ENCODE assay signal across 8 mouse cellular contexts in the genomic region with DNA sequence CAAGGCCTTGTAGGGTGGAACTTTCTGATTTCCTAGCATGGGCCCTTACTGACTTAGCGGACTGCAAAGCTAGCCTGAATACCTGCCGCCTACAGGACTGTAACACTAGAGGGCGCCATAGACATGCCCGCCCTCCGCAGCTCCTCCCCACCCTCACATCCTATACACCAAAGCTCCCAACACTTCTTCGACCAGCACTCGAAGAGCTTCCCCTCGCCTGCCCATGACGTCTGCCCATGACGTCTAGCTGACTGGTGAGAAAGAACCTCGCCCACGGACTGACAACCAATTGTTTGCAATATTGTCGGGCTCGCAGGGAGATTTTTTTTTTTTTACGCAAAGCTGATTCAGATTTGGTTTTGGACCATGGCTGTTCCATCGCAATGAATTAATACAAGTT. TPM values are rescaled to one million over a fixed set of nuclear protein-coding genes. Genes with fewer than 3 reads are reported as not detected.
DNase-seq lines count a peak whose midpoint lies in the region; ATAC-seq and TF ChIP-seq lines count a peak whose summit lies in the region.

No protein-coding gene starts in this region.

- H3K27me3 ChIP-seq in heart, embryonic 16.5 days (ENCODE audit: control insufficient read depth, insufficient read depth, low read length): no peaks in the 10 kb centered on the region
- no peaks in the 10 kb centered on the region for H3K27me3 ChIP-seq in liver, embryonic 14.5 days (ENCODE audit: control insufficient read depth, insufficient read depth, low read length)
- H3K27me3 ChIP-seq in stomach, embryonic 16.5 days (ENCODE audit: control insufficient read depth, insufficient read depth, low read length): no peaks in the 10 kb centered on the region

- no peaks in the 10 kb centered on the region for H3K4me1 ChIP-seq in heart, embryonic 16.5 days (ENCODE audit: control insufficient read depth, insufficient read depth, low read length)
- H3K4me1 ChIP-seq in liver, embryonic 14.5 days (replicated peaks; ENCODE audit: control insufficient read depth in 2 of 2, insufficient read depth in 2 of 2, low read length in 1 of 2): peaks cover 6 to 13% of the 10 kb centered on the region in 2 experiments; a peak in 3 of 4 replicates
- no peaks in the 10 kb centered on the region for H3K4me1 ChIP-seq in stomach, embryonic 16.5 days (ENCODE audit: control insufficient read depth, insufficient read depth, low read length)

- TF ChIP-seq CTCF in liver, embryonic 14.5 days (IDR thresholded peaks at IDR 0.05; ENCODE audit: low read depth): peak; percentile 97

- peak overlapping the region; percentile 74 for H3K4me2 ChIP-seq in heart, embryonic 16.5 days (ENCODE audit: low read depth, low read length)
- H3K4me2 ChIP-seq in liver, embryonic 14.5 days (ENCODE audit: low read depth): peak overlapping the region; percentile 48
- H3K4me2 ChIP-seq in stomach, embryonic 16.5 days (ENCODE audit: low read depth, low read length): peak overlapping the region; percentile 64

- H3K36me3 ChIP-seq in heart, embryonic 16.5 days (ENCODE audit: control insufficient read depth, insufficient read depth): no peaks in the 10 kb centered on the region
- H3K36me3 ChIP-seq in liver, embryonic 14.5 days (replicated peaks; ENCODE audit: control insufficient read depth, insufficient read depth, low read depth): no peaks in the 10 kb centered on the region
- H3K36me3 ChIP-seq in stomach, embryonic 16.5 days (ENCODE audit: control insufficient read depth, insufficient read depth, low read length): no peaks in the 10 kb centered on the region

- TF ChIP-seq EP300 in liver, embryonic 14.5 days (IDR thresholded peaks at IDR 0.05; ENCODE audit: low read depth): no peak

- no peaks in the 10 kb centered on the region; the same call in 1 of the 2 replicates for H3K9me3 ChIP-seq in heart, embryonic 16.5 days (replicated peaks; ENCODE audit: control insufficient read depth, low read length)
- H3K9me3 ChIP-seq in liver, embryonic 14.5 days (ENCODE audit: control insufficient read depth, low read length): no peaks in the 10 kb centered on the region
- H3K9me3 ChIP-seq in stomach, embryonic 16.5 days (replicated peaks; ENCODE audit: control insufficient read depth, low read length): no peaks in the 10 kb centered on the region

- H3K9ac ChIP-seq in heart, embryonic 16.5 days (ENCODE audit: low read length): no peak overlapping the region
- no peak overlapping the region for H3K9ac ChIP-seq in liver, embryonic 14.5 days (replicated peaks)
- peak overlapping the region; percentile 39; the same call in 1 of the 2 replicates for H3K9ac ChIP-seq in stomach, embryonic 16.5 days (ENCODE audit: low read length)

- peak; percentile 94 for ATAC-seq in erythroblast, adult 5-6 weeks (replicated peaks; ENCODE audit: low FRiP score, poor library complexity, severe bottlenecking)
- ATAC-seq in heart, embryonic 16.5 days (replicated peaks; ENCODE audit: extremely low read depth, insufficient read depth, low FRiP score): peak; percentile 89
- ATAC-seq in liver, embryonic 14.5 days (ENCODE audit: insufficient read depth): peak; percentile 68
- peak; percentile 85 for ATAC-seq in stomach, embryonic 16.5 days (ENCODE audit: insufficient read depth, low FRiP score)

- peak; percentile 69 to 72 for DNase-seq in CD8-positive naive resting alpha-beta T cell, adult 2 months (ENCODE audit: low read depth in 2 of 2, low spot score in 2 of 2)
- DNase-seq in brain, adult 2 months (ENCODE audit: low read depth, low spot score): peak; percentile 92
- DNase-seq in kidney, postnatal 14 days: peak; percentile 79
- peak; percentile 64 to 74 (median 65) for DNase-seq in liver, embryonic 14.5 days (ENCODE audit: low read depth in 3 of 3, low spot score in 3 of 3)
- peak; percentile 66 for DNase-seq in neural tube, embryonic 10.5 days (ENCODE audit: extremely low spot score, low spot score)

- H3K27ac ChIP-seq in heart, embryonic 16.5 days (ENCODE audit: low read length): no peak overlapping the region
- H3K27ac ChIP-seq in liver, embryonic 14.5 days: no peak overlapping the region
- no peak overlapping the region for H3K27ac ChIP-seq in stomach, embryonic 16.5 days (ENCODE audit: low read length)

- 9% methylated on average over 16 of the region's 16 CpGs for WGBS in heart, embryonic 16.5 days
- WGBS in liver, embryonic 14.5 days (ENCODE audit: insufficient replicate concordance): 9% methylated on average over 16 of the region's 16 CpGs
- WGBS in stomach, embryonic 16.5 days: 8% methylated on average over 16 of the region's 16 CpGs

- peak overlapping the region; percentile 41 for H3K4me3 ChIP-seq in heart, embryonic 16.5 days (ENCODE audit: low read length)
- H3K4me3 ChIP-seq in liver, embryonic 14.5 days (ENCODE audit: insufficient read depth in 1 of 2, low read depth in 2 of 2, low read length in 2 of 2): no peak overlapping the region
- H3K4me3 ChIP-seq in stomach, embryonic 16.5 days (replicated peaks; ENCODE audit: low read length): peak overlapping the region; percentile 31

RNA-seq across cellular contexts. Expression of gene Srprb, which starts 5.9 kb away (rescaled TPM):
- total RNA-seq in erythroblast, adult 5-6 weeks (2015; ENCODE audit: low replicate concordance): 2.1 and 2.9 TPM in 2 replicates
- 1.9 and 3.3 TPM in 2 replicates for total RNA-seq in erythroblast, adult 5-6 weeks (2017; ENCODE audit: low replicate concordance)
- 42.6 and 46.7 TPM in 2 replicates for polyA plus RNA-seq in heart, embryonic 16.5 days (2015; fragmentation: Nextera tagmentation; extraction: Ambion mirVana)
- 17.1 and 17.8 TPM in 2 replicates for polyA plus RNA-seq in liver, embryonic 14.5 days (2012; rRNA removed)
- 17.8 and 18.4 TPM in 2 replicates for polyA plus RNA-seq in liver, embryonic 14.5 days (2014; fragmentation: Nextera tagmentation; extraction: Ambion mirVana)
- 52.1 and 59.8 TPM in 2 replicates for polyA plus RNA-seq in stomach, embryonic 16.5 days (2015; fragmentation: Nextera tagmentation; extraction: Ambion mirVana)

RNA-seq across cellular contexts. Expression of gene Gm20425, which starts 22.3 kb away (rescaled TPM):
- total RNA-seq in erythroblast, adult 5-6 weeks (2015; ENCODE audit: low replicate concordance): not detected in 2 replicates
- 4.7 TPM in 1 of 2 replicates, not detected in the other for total RNA-seq in erythroblast, adult 5-6 weeks (2017; ENCODE audit: low replicate concordance)
- polyA plus RNA-seq in heart, embryonic 16.5 days (2015; fragmentation: Nextera tagmentation; extraction: Ambion mirVana): 4.4 TPM in 1 of 2 replicates, not detected in the other
- polyA plus RNA-seq in liver, embryonic 14.5 days (2012; rRNA removed): 0.16 and 0.27 TPM in 2 replicates
- 1.7 and 4.2 TPM in 2 replicates for polyA plus RNA-seq in liver, embryonic 14.5 days (2014; fragmentation: Nextera tagmentation; extraction: Ambion mirVana)
- polyA plus RNA-seq in stomach, embryonic 16.5 days (2015; fragmentation: Nextera tagmentation; extraction: Ambion mirVana): 2.0 and 7.3 TPM in 2 replicates

RNA-seq across cellular contexts. Expression of gene Trf, which starts 22.4 kb away (rescaled TPM):
- total RNA-seq in erythroblast, adult 5-6 weeks (2015; ENCODE audit: low replicate concordance): 142 and 201 TPM in 2 replicates
- 49.4 and 54.1 TPM in 2 replicates for total RNA-seq in erythroblast, adult 5-6 weeks (2017; ENCODE audit: low replicate concordance)
- polyA plus RNA-seq in heart, embryonic 16.5 days (2015; fragmentation: Nextera tagmentation; extraction: Ambion mirVana): 52.4 and 64.3 TPM in 2 replicates
- polyA plus RNA-seq in liver, embryonic 14.5 days (2012; rRNA removed): 1,880 and 2,444 TPM in 2 replicates
- polyA plus RNA-seq in liver, embryonic 14.5 days (2014; fragmentation: Nextera tagmentation; extraction: Ambion mirVana): 4,893 and 4,971 TPM in 2 replicates
- 380 and 455 TPM in 2 replicates for polyA plus RNA-seq in stomach, embryonic 16.5 days (2015; fragmentation: Nextera tagmentation; extraction: Ambion mirVana)

Comparison
In these comparisons a context has a peak if more than half of its experiments do, and no peak if none do; other contexts are left out.
1. H3K4me3 ChIP-seq: peak in heart, embryonic 16.5 days (single experiment) and stomach, embryonic 16.5 days (single experiment); none in liver, embryonic 14.5 days (0 of 2).
2. Peak in every context shown above with its lines, with median percentiles within 50 percentile points of each other: DNase-seq, ATAC-seq and H3K4me2 ChIP-seq.